Mouse (Mus musculus) hematopoietic stem cell, adult 5-6 weeks (primary cell): ENCODE measurements at regions not wholly inside any gene's neighbourhood (a gene's known extent, or its start where the extent isn't known, plus 50 kb on each side); places are given as distances from the start of the nearest gene placed in this dataset.

Experiments used
- ATAC-seq, 2 experiments: fragments of 125-278 bp in 1 of 2; replicated peaks in 1 of 2; 2 replicates each; pipeline ENCODE4 v1.8.0; 2016 to 2017; ENCODE audit warnings: inconsistent platforms in 2 of 2, mild to moderate bottlenecking in 2 of 2, moderate number of reproducible peaks in 2 of 2, low read depth in 1 of 2, moderate TSS enrichment in 1 of 2; ENCODE audit not compliant: low FRiP score in 2 of 2, poor library complexity in 2 of 2, severe bottlenecking in 2 of 2, insufficient read depth in 1 of 2, low TSS enrichment in 1 of 2

DNA sequence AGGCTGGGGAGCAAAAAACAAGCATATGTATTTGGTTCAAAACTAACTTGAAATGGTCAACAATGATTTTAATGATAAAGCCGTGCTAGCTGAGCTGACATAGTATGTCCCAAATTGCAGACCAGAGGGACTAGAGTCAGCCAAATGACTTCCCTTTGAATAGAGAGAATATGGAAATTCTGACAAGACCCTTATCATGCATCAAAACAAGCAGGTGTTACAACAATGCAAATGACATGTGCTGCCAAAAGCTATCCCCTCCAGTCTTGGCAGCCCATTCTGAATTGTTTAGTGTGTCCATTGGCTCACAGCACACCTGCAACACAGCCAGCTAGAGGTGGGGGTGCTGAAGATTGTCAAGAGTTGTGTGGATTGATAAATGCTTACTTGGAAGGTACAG lies 87.5 kb upstream of the Lrrn1 start:
- ATAC-seq: no peak

DNA sequence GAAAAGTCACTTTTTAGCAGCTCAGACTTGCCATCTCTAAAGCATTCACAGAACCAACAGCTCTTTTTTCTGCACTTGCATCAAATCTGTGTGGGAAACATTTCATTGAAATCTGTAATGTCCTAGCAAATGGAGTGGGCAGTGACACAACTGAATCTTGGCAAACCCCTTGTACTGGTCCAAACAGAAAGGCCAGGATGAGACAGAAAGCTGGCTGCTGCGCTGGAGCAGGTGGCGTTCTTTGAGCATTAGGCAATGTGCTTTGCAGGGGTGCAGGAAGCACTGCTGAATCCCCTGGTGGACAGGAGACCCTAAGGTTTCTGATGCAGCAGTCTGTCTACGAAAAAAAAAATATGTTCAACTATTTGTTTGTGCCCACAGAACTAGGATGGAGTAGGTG lies 85.2 kb upstream of the Lrrn1 start:
- ATAC-seq: no peak

DNA sequence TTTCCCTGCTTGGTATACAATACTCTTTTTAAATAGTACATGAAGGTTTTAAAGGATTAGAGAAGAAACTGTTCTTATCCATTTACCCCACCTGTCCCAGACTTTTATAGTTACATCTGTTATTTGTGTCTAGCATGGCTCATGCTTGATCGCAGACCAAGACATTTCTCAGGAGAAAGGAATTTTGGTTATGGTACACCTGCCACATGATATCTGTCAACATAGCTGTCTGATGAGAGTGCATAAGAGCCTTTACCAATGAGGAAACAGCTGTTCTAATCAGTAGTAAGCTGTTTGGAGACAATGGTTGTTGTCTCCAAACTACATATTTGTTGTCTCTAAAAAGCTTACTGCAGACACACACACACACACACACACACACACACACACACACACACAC lies 70.3 kb upstream of the Lrrn1 start:
- no peak for ATAC-seq

DNA sequence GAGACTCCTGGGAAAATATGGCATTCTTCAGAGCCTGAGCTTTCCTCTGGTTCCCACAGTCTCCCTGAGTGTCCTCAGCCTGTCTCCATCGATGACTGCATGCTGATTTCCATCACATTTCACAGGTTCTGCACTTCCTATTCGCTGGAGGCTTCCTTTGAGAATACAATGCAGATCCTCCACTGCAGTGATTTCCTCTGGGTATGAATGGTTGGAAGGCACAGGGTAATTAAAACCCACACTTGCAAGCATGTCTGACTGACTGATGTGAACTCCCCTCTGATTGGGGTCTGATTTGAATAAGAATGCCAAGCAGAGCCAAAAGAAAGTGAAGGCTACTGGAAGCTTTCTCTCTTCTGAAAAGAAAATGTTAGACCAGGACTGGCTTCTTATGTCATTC lies 67.1 kb upstream of the Lrrn1 start:
- ATAC-seq: no peak

DNA sequence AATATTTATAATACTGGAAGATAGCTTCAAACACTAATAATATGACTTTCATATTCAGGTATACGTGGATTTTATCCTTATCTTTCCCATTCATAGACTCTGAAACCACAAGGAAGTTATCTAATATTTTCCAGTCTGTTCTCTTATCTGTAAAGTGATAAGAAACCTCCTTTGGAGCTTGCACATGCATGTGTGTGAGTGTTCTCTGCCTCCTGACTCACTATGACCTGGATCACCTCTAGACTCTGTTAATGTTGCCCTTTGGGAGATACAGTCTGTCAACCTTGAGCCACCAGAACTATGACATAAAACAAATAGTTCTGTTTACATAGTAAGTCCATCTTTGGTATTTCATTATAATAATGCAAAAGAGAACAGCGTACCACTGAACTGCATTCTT lies 56.2 kb upstream of the Lrrn1 start:
- ATAC-seq: no peak

DNA sequence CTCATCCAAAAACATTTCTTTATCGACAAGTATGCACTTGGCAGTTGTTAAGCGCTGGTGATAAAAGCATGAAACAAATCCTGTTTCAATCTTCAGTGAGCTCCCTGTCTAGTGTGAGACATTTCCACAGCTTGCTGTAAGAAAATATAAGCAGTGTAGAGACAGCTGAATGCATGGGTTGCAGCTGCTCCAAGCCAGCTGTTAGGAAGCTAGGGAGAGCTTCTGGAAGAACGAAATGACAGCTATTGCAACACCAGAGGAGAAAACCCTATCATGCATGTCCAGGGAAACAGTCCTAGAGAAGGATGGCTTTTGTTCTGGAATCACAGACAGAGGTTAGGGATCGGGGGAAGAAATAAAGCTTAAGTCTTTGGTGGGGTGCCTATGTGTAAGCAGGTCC lies 55.4 kb upstream of the Lrrn1 start:
- ATAC-seq: no peak
